Mouse (Mus musculus): Measurements from ENCODE around the gene A430078G23Rik.

- TF ChIP-seq POLR2A (IDR thresholded peaks at IDR 0.05; ENCODE audit: control insufficient read depth, extremely low read depth, insufficient read depth, low read length, poor library complexity) (no peak), CTCF (IDR thresholded peaks at IDR 0.05; ENCODE audit: borderline replicate concordance, control insufficient read depth, extremely low read depth, insufficient read depth, low read length, poor library complexity) (no peak)
Measured at GRCm38 (mm10) chr8:3327056-3327455, 26.2 kb upstream of the A430078G23Rik start.
